Mouse (Mus musculus) kidney, adult 2 months (tissue): Measurements from ENCODE around the gene Hist1h3g.

ENCODE experiments used
- CTCF ChIP-seq: fragments of 200-500 bp; conservative IDR thresholded peaks from 2 replicates; pipeline ENCODE4 v1.5.1; 2011; ENCODE audit warnings: low read depth, mild to moderate bottlenecking, control low read depth, low read length, moderate library complexity, mixed read lengths; ENCODE audit not compliant: insufficient read depth, insufficient read length
- POLR2A ChIP-seq: fragments of 200-500 bp; IDR thresholded peaks from one replicate; pipeline ENCODE4 v1.6.1; 2011; ENCODE audit warnings: low read depth, low read length, control low read depth

- TF ChIP-seq POLR2A (no peak), CTCF (no peak)
These were observed 48.3 kb downstream of the Hist1h3g start for GRCm38 (mm10) chr13:23583387-23584068.
